Mouse (Mus musculus) regulatory T cell (primary cell): ENCODE data around the gene Psmb11.
"Not testable (repeated sequence)": the region's sequence is repeated elsewhere in the genome, so short reads cannot be mapped to it uniquely, and the experiment has no call there.

ENCODE experiments used
- in situ Hi-C: fragments of 300-600 bp; cut with MboI, MseI; formaldehyde crosslinking; loops from one replicate; pipeline ENCODE4 v1.15.1; 2025; ENCODE audit warnings: high pct_unique_total_duplicates

The Psmb11 gene

DNA sequence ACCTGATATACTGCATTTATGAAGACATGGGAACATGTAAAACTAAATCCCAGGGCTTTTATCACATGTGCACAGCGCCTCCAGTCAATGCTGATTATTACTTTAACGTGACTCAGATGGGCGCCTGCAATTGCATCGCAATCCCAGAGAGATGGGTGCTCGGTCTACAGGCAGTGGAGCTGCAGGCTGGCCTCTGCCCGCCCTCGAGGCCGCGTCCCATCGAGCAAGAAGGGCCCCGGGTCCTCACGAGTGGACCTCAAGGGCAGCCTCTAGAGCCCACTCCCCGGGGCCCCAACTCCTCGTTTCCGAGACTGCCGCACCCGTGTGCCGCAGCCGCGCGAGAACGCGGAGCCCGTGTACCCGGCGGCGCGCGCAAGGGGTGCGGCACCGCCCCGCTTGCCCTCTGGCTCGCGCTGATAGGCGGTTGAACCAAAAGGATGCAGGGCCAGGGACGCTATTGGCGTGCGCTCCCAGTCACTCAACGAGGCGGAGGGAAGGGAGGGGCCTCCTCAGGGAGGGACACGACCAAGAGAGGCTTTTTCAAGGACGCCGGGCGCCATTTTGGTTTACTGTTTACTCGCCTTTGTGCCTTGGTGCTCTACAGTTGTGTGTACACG lies 18.1 kb upstream of the Psmb11 start:
- in situ Hi-C loops = no loop called here

DNA sequence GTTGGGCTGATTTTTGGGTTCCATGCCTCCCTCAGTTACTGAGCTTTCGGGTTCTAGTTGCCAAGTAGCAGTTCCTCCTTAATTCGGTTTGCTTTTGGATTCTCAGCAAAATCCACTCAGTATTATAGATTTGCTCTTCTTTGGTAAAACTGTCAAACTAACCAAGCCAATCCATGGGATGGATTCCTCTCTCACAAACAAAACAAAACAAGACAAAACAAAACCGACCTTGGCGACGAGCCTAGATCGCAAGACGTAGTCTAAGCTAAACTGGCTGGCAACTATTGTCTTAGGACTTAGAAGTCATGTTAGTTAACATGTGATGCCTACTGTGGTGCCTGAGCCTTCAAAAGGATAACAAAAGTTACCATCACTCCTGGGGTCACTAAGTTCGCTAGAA lies 17.5 kb upstream of the Psmb11 start:
- in situ Hi-C loops = no loop called here

DNA sequence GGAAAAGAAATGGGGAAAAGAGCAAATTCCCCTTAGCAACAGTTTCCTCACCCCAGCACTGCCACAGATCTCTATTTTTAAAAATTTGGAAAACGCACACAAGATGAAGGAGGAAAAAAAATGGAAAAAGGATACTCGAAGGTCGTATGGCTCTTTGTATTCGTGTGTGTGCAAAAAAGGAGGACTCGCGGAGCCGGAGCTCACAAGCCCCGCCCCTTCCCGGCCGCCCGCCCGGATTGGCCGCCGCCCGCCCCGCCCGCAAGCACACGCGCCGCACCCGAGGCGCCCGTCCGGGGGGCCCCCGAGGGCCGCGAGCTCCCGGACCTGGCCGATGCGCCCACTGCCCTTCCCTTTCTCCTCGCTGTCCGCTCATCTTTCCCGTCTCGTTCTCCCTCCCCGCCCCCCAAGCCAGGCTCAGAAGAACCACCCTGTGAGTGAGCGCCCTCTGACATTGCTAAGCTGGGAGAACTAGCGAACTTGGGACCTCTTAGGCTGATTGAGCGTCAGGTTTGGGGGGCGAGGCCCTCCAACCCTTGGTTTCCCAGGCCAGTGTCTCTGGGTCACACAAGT lies 15.4 kb upstream of the Psmb11 start, which contains the start of gene 4931414P19Rik:
4931414P19Rik (minus strand) TSS at position 242 of the 570 bp plus-strand sequence.
- in situ Hi-C loops = no loop called here

DNA sequence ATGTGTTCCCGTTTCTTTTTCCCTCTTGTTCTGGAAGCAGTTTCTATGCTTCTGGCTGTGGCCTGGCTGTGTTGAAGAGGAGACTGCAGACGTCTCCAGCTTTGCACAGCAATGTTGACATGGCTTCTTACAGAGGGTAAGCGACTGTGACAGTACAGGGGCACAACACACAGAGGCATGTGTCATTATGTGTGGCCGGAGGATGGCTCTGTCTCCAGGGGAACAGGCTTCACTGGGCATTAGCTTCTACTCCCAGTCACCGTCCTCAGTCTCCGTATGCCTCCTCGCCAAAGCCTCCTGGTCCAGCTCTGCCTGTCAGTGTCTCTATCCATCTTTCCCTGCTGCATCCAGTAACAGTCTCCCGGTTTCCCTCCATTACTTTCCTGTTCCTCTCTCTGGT lies 14.0 kb upstream of the Psmb11 start:
- in situ Hi-C loops = no loop called here

DNA sequence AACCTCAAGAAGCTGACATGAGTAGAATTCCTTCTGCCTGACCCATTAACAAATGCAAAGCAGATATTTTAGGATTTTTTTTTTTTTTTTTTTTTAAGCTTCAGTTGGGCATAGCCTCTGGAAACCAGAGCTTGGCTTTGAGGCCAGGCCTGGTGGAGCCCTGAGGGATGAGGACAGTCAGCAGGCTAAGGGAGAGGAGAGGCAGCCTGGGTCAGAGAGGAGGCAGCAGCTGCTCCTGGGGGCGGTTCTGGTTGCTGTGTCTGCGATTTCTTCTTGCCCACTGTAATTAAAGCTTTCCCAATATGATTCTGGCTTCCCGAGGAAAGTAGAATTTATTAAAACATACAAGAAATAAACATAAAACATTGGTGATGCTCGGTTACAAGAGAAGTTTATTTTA lies 12.0 kb upstream of the Psmb11 start:
- in situ Hi-C loops = no loop called here

DNA sequence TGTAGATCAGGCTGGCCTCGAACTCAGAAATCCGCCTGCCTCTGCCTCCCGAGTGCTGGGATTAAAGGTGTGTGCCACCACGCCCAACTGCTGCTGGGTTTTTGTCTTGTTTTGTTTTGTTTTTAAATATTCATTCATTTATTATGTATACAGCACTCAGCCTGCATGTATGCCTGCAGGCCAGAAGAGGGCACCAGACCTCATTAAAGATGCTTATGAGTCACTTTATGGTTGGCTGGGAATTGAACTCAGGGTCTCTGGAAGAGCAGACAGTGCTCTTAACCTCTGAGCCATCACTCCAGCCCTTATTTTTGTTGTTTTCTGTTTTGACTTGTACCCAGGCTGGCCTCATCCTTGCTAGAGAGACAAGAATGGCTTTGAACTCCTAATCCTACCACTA lies 11.3 kb upstream of the Psmb11 start:
- in situ Hi-C loops = no loop called here

DNA sequence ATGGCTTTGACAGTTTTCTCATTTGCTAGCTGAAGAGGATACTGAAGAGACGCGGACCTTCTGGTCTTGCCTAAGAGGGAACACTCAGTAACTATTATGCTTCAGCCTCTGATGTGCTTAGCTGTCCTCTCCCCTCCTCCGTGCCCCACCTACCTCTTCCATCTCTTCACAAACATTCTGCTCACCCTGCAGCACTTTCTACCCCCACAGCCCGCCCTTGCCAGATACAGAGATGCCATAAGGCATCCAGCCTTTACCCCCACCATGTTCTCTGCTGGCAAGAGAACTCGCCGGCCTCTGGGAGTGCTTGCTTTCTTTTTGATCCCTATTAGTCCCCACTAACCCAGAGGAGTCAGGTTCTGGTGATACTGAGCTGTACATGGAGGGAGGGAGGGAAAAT lies 10.6 kb upstream of the Psmb11 start:
- in situ Hi-C loops = no loop called here

DNA sequence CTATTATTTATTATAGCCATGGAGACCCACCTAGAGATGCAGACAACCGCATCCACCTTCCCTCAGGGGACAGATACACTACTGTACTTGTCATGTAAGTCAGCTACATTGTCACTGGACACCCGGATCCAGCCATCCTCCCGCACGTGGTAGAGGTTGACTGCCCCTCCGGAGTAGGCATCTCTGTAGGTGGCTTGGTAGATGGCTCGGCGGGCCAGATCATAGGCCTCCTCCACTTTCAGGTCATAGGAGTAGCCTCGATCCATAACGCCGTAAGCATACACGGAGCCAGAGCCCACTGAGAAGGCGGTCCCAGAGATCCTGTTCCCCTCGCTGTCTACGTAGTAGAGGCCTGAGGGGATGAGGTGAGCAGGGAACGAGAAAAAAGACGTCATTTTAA lies 7.1 kb upstream of the Psmb11 start:
- in situ Hi-C loops = not testable (repeated sequence)

DNA sequence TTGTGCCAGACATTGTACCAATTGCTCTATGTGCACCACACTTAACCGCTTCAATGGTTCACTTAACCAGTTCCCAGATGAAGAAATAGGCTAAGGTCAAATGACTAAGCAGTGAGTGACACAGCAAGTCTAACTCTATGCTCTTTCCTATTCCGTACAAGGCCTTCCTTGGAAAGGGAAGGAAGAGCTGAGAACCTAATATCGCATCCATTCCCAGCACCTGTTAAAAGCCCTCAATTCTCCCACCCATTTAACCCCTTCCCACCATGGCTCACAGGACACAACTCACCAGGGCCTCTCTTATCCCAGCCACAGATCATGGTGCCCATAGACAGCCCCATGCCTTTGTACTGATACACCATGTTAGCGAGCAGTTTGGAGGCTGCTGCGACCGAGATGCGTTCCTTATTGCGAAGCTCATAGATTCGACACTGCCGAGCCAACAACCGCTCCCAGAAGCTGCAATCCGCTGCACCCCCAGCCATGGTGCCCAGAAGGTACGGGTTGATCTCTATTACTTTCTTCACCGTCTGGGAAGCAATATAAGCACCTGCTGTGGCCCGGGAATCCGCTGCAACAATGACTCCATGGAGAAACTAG lies 4.9 kb upstream of the Psmb11 start:
- in situ Hi-C loops = no loop called here

DNA sequence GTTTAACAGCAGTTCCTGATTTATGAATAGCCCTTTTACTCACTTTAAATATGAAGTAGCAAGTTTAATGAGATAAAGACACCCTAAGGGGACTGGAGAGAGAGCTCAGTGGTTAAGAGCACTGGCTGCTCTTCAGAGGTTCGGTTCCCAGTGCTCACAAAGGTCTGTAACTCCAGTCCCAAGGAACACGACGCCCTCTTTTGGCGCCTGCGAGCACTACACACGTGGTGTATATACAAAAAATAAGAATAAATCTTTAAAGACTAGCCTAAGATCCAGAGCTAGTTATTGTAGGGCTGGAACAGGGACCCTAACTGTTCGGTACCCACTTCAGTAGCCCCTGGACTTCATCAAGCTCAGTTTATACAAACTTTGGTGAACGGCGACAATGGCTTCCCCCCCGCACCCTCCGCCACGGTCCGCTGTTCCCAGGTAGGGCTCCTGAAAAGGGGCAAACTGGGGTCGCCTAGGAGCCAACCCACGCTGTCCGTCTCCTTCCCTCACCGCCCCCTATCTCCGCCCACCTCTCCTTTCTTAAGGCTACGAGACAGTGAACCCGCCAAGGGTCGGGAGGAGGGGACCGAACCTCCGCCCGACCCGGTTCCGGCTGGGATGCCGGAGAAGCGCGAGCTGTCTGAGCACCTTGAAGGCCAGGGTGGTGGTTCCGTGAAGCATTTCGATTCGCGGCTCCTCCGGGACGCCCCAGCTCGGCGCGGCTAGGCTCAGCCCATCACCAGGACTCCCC lies 3.9 kb upstream of the Psmb11 start:
- in situ Hi-C loops = no loop called here

DNA sequence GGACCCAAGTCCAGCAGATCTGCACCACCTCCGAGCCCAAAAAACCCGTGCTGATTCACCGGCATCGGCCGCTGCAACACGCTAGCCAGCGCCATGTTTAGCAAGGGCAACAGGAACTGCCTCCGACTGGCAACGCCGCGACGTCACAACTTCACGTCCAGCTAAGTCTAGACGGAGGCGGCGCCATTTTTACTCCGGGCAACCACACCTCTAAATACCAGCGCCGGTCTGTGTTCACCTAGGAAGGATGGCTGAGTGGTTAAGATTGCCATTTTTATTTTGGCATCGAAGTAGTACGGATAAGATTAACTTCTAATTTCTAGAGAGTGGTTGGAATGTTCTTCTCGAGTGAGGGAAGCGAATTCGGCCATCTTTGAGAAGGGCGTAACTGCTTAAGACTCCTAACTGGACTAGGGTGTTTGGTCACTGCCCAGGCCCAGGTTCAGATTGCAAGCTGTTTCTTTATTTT lies 3.3 kb upstream of the Psmb11 start, which contains the start of gene Psmb5:
Psmb5 (minus strand) TSS at position 126 of the 469 bp plus-strand sequence.
- in situ Hi-C loops = no loop called here

DNA sequence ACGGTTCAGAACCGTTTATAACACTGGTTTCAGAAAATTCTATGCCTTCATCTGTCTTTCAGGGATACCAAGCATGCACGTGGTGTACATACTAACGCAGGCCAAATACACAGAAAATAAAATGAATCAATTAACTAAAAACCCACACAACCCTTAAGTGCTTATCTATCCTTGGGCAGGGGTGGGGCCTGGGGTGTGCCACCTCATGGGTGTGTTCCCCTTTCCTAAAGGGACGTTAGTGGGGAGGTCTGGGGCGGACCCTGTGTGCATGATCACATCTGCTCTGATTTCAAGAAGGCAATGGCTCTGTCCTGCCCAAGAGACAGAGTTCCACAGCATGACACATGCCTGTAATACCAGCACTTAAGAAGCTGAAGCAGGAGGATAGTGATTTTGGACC lies 2.1 kb downstream of the Psmb11 start:
- in situ Hi-C loops = no loop called here

DNA sequence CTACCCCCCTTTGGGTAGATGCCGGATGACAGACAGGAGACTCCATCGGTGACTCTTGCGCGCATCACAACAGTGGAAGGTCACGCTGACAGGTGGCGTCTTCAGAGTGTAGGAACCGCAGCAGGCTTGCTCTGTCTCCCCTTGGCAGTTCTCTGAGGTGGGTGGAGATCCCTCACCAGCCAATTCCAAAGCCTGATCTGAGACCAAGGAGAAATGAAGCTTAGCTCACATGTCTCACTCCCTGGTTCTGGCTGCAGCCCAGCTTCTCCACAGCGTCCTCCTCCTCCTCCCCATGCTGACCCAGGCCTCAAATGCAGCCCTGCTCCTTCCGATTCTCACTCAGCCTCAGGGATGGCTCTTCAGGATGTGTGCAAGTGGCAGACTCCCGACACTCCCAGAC lies 3.7 kb downstream of the Psmb11 start:
- in situ Hi-C loops = no loop called here

DNA sequence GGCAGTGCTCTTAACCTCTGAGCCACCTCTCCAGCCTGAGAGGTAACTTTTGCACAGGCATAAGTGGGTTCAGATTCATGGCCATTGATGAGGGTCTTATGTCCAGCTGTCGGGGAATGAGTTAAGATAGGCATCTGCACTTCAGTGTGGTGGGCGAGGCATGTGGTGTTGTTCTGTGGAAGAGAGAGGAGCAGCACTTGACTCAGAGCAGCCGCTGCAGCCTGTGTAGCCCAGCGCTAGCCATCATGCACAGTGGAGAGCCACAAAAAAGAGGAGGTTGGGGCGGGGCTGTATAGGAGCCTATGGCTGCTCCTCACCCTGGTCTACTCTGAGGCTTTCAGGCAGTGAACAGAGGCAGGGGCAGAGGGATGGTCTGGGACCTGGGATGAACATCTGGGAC lies 6.9 kb downstream of the Psmb11 start:
- in situ Hi-C loops = no loop called here

DNA sequence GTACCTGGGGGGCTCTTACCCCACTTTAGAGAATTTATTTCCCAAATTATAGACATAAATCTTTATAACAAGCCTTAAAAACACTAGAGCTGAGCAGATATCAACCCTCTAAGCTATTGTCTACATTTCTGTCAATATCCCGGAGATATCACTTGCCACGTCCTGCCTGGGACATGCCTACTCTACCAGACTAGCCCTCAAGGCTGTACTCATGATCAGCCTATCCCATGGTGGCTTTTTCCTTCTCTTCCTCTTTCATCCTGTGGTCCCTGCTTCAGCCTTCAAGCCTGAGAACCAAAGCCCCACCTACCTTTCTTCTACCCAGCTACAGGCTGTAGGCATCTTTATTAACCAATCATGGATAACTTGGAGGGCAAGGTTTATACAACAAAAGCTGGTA lies 8.6 kb downstream of the Psmb11 start:
- in situ Hi-C loops = no loop called here

DNA sequence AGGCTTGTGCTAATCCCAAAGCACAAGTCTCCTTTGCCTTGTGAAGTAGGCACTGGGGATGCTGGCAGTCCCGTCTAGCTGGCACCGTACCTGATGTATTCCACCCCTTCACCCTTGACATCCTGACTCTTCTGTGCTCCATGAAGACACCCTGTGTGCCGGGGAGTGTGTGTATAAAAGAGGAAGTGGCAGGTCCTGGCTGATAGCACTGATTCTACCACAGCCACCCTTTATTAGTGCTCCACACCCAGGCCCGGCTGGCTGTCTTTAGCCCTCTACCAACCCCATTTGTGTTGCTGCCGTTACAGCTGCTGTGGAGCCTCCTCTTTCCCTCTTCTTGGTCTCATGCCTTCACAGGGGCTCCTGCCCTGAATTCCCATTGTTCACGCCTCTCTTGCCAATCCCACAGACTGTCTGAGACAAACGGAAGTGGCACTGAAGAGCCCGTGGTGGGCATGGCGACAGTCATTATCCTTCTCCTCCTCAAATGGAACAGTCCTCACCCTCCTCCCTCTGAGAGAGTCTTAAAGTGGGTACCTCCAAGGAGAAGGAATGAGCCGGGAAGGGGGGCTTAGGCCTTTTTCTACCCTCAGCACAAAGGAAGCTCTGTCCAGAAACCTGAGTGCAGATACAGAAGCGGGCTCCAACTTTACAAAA lies 9.5 kb downstream of the Psmb11 start:
- in situ Hi-C loops = no loop called here

DNA sequence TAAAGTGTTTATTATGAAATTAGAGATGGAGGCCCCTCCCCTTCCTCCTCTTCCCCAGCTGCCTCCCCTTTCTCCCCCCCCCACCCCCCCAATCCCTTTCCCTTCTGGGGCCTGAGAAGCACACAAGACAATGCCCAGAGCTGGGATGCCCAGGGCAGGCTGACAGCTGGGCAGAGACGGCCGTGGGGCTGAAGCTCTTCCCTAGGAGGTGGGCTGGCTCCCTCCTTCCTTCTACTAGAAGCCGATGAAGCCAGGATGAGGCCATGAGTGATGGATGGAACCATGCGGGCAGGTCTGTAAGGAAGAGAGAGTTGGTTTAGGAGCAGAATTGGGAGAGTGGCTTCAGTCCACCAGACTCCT lies 10.0 kb downstream of the Psmb11 start:
- in situ Hi-C loops = no loop called here

DNA sequence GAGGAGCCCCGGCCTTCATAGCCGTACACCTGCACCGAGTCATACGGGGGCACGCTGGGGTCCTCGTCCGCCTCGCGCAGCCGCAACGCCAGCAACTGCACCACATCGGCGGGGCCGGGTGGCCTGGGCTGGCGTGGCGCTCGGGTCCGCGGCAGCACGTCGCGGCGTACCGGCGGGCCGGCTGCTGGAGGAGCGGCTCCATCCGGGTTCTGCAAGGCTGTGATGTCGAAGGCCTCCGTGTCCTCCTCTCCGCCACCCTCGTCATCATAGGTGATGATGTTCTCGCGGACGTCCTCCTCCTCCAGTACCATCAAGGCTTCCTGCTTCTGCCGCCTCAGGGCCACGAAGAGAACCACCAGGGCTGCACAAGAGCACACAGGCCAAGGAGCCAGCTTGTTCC lies 11.0 kb downstream of the Psmb11 start:
- in situ Hi-C loops = no loop called here

DNA sequence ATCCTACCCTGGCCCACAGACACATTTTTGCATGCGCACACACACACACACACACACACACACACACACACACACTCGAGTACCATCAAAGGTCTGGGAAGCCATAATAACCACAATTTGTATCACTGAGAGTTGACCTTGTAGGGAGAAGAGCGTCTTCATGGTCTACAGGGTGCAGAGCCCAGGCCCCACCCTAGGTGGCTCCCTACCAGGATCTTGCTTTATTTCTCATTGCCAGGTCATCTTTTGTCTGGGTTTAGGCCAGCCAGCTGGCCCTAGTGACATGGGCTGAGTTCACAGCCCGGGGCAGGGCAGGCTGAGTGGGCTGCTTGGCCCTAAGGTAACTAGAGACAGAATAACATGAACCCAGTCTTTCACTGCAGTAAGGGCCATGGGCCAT lies 12.9 kb downstream of the Psmb11 start:
- in situ Hi-C loops = no loop called here

DNA sequence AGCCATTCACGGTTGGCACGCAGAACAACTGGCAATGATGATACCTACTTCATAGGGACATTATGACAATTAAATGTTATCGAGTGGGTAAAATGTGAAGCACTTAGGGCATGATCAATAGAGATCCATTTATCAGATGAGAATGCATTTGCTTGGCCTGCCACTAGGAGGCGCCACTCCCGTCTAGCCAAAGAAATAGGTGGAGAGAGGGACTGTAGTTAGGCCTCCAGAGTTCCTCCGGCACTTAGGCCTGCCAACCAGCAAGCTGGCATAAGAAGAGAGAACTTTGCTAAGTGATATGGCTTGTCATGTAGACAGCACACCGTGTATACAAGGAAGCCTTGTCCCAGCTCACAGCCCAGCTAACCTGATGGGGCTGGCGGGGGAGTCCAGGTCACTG lies 15.7 kb downstream of the Psmb11 start:
- in situ Hi-C loops = no loop called here

DNA sequence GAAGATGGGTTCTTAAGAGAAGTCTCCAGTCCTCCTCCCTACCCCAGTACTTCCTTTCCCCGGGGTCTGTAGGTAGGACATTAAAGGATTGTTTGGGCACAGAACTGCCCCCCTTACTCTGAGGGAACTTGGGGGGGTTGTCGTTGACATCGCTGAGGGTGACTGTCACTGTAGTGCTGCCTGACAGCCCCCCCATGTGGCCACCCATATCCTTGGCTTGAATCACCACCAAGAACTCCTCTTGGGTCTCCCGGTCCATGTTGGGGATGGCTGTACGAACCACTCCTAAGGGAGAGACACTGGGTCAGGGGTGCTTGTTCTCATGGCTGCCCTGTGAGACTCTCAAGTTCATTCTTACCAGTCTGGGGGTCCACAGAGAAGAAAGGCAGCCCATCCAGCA lies 17.0 kb downstream of the Psmb11 start:
- in situ Hi-C loops = no loop called here

DNA sequence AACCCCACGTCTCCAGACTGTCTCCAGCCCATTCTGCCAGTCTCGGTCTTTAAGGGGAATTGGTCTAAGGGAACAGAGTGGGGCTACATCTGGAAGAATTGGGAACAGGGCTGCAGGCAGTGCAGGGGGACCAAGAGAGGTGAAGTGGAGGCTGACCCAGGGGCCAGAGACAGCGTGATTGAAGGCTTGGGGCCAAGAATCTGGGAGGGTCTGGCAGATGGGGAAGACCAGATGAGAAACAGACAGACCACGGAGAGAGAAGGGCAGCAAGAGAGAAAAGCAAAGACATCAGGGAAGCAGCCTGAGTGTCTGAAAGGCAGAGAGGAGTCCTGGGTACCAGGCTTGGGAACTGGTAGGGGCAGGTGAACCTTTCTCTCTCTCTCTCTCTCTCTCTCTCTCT lies 18.9 kb downstream of the Psmb11 start:
- in situ Hi-C loops = no loop called here
